Mouse (Mus musculus): ENCODE results near the gene Eppin. TPM values are rescaled to one million over a fixed set of nuclear protein-coding genes. Genes with fewer than 3 reads are reported as not detected.
"Not testable (repeated sequence)": the region's sequence is repeated elsewhere in the genome, so short reads cannot be mapped to it uniquely, and the experiment has no call there.

The Eppin gene
- polyA plus RNA-seq (2014; fragmentation: Nextera tagmentation; extraction: Ambion mirVana) = not detected in 2 replicates

DNA sequence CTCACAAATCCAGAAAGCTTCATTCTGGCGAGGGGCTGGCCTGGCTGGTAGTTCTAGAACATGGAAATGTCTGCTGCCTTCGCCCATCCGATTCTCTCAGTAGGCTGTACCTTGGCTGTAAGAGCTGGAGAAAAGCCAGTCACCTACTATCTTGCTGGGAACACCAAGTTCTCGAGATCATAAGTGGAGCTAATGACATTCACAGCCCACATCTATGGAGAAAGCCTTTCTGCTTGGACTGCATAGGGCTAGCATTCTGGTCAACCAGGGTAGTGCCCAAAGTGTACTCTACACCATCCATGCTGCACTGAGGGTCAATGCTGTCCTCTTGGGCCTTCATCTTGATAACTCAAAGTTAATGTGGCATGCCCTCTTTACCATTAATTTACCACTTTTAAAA, at the start of gene Eppin:
Gene Eppin (minus strand): TSS at position 101 of the 400 bp plus-strand sequence.
- Histone ChIP-seq H3K9ac (ENCODE audit: low read depth, low read length) (no peak within 1 kb of the TSS), H3K4me1 (ENCODE audit: control insufficient read depth, insufficient read depth, low read length) (no peaks in the 10 kb centered on the region), H3K27me3 (ENCODE audit: control insufficient read depth, insufficient read depth, low read length) (no peaks in the 10 kb centered on the region), H3K36me3 (ENCODE audit: control insufficient read depth, insufficient read depth, low read length) (no peaks in the 10 kb centered on the region), H3K9me3 (replicated peaks; ENCODE audit: control insufficient read depth, low read length) (no peaks in the 10 kb centered on the region), H3K4me3 (ENCODE audit: low read depth, low read length) (no peak within 1 kb of the TSS), H3K27ac (ENCODE audit: low read depth, low read length) (no peak within 1 kb of the TSS), H3K4me2 (no peak within 1 kb of the TSS)
- WGBS (ENCODE audit: insufficient replicate concordance) = 64% methylated on average over 4 of the region's 4 CpGs
- no peak for ATAC-seq (replicated peaks; ENCODE audit: insufficient number of reproducible peaks, low FRiP score, low TSS enrichment)

DNA sequence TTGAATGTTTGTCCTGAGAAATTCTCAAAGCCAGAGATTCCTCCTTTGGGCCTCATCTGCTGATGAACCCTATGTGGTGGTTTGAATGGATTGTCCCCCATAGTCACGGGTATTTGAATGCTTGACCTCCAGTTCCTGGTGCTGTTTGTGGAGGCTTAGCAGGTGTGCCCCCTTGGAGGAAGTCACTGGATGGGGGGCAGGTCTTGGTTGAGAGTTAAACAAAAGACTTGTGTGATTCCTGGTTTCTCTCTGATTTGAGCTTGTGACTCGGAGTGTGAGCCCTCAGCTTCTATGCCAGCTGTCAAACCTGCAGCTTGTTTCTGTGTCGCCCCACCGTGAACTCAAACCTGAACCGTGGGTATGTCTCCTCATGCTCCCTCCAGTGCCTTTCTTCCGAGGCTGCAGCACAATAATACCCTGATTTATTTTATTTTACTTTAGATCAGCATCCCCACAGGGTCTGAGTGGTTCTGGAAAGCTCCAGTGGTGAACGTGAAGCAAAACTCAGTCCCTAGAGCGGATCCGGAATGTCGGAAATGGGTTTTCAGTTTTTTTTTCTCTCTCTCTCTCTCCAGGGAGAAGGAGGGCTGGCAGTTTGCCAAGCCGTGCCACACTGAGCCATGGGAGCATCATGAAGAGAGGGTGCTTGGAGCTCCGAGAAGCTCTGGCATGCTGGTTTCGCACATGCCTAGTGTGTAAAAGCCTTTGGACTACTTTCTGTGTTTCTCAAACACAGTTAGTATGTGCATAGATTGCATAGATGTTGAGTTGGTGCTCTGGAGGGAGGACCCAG, 48.7 kb upstream of the Eppin start:
- H3K9ac ChIP-seq (ENCODE audit: low read depth, low read length) = no peak overlapping the region
- no peaks in the 10 kb centered on the region for H3K9me3 ChIP-seq (replicated peaks; ENCODE audit: control insufficient read depth, low read length)
- no peaks in the 10 kb centered on the region for H3K4me1 ChIP-seq (ENCODE audit: control insufficient read depth, insufficient read depth, low read length)
- no peak for ATAC-seq (replicated peaks; ENCODE audit: insufficient number of reproducible peaks, low FRiP score, low TSS enrichment)
- WGBS (ENCODE audit: insufficient replicate concordance) = 80% methylated on average over 13 of the region's 13 CpGs
- H3K27me3 ChIP-seq (ENCODE audit: control insufficient read depth, insufficient read depth, low read length) = no peaks in the 10 kb centered on the region
- H3K27ac ChIP-seq (ENCODE audit: low read depth, low read length) = no peak overlapping the region
- no peak overlapping the region for H3K4me2 ChIP-seq
- no peak overlapping the region for H3K4me3 ChIP-seq (ENCODE audit: low read depth, low read length)
- no peaks in the 10 kb centered on the region for H3K36me3 ChIP-seq (ENCODE audit: control insufficient read depth, insufficient read depth, low read length)

DNA sequence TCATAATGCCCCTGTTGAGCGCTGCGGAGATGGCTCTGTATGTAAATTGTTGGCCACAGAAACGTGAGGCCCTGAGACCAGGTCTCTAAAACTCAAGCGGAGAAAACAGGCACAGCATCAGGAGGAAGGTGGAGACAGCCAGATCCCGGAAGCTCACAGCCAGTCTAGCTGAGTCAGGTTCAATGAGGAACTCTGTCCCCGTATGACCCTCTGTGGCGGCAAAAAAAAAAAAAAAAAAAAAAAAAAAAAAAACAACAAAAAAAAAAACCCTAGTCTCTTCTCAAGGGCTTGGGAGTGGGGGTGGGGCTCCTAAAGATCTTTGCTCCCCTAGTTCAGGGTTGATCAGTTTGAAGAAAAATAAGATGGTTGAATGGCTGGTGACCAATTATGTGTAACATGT, 47.7 kb upstream of the Eppin start:
- 58% methylated on average over 7 of the region's 7 CpGs for WGBS (ENCODE audit: insufficient replicate concordance)
- H3K4me3 ChIP-seq (ENCODE audit: low read depth, low read length) = no peak overlapping the region
- ATAC-seq (replicated peaks; ENCODE audit: insufficient number of reproducible peaks, low FRiP score, low TSS enrichment) = no peak
- H3K27me3 ChIP-seq (ENCODE audit: control insufficient read depth, insufficient read depth, low read length) = no peaks in the 10 kb centered on the region
- no peak overlapping the region for H3K4me2 ChIP-seq
- no peaks in the 10 kb centered on the region for H3K36me3 ChIP-seq (ENCODE audit: control insufficient read depth, insufficient read depth, low read length)
- H3K4me1 ChIP-seq (ENCODE audit: control insufficient read depth, insufficient read depth, low read length) = no peaks in the 10 kb centered on the region
- H3K9ac ChIP-seq (ENCODE audit: low read depth, low read length) = no peak overlapping the region
- no peak overlapping the region for H3K27ac ChIP-seq (ENCODE audit: low read depth, low read length)
- no peaks in the 10 kb centered on the region for H3K9me3 ChIP-seq (replicated peaks; ENCODE audit: control insufficient read depth, low read length)

DNA sequence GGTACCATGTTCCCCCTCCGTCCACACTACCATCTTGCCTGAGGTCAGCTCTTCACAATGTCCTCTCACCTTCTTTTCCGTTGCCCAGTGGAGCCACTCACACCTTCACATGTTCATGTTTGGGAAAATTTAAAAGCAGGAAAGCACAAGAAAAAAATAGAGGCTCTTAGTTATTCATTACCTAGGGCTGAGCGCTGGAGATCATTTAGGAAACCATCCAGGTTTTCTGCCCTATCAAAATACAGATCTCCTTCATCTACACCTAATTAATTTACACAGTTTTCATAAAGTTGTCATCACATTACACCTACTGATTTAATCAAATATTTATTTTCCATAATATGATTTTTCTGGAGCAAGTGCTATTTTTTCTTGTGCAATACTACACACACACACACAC, 45.3 kb upstream of the Eppin start, which contains the start of gene Wfdc16:
Gene Wfdc16 (minus strand): TSS at position 101 of the 400 bp plus-strand sequence.
- Histone ChIP-seq H3K4me1 (ENCODE audit: control insufficient read depth, insufficient read depth, low read length) (no peaks in the 10 kb centered on the region), H3K36me3 (ENCODE audit: control insufficient read depth, insufficient read depth, low read length) (no peaks in the 10 kb centered on the region), H3K9ac (ENCODE audit: low read depth, low read length) (no peak within 1 kb of the TSS), H3K4me2 (no peak within 1 kb of the TSS), H3K4me3 (ENCODE audit: low read depth, low read length) (no peak within 1 kb of the TSS), H3K9me3 (replicated peaks; ENCODE audit: control insufficient read depth, low read length) (no peaks in the 10 kb centered on the region), H3K27me3 (ENCODE audit: control insufficient read depth, insufficient read depth, low read length) (no peaks in the 10 kb centered on the region), H3K27ac (ENCODE audit: low read depth, low read length) (no peak within 1 kb of the TSS)
- no peak for ATAC-seq (replicated peaks; ENCODE audit: insufficient number of reproducible peaks, low FRiP score, low TSS enrichment)
- 77% methylated on average over 3 of the region's 3 CpGs for WGBS (ENCODE audit: insufficient replicate concordance)

DNA sequence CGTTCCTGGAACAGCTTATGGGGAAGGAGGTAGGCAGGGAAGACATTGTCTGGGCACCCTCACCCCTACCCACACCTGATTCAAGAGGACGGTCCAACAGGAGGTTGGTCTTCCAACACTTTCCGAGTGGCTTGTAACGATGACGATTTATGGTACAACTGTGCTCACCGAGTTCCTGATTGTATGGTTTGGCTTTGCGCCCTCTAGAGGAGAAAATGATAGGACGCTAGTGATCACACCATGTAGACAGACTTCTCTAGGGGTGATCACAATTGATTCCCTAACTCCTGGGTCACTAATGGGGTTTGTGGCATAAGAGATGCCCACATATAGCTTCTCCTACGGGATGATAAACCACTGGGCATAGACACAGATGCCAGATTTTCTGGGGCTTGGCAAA, 41.9 kb upstream of the Eppin start:
- Histone ChIP-seq H3K9ac (ENCODE audit: low read depth, low read length) (no peak overlapping the region), H3K36me3 (ENCODE audit: control insufficient read depth, insufficient read depth, low read length) (no peaks in the 10 kb centered on the region), H3K9me3 (replicated peaks; ENCODE audit: control insufficient read depth, low read length) (no peaks in the 10 kb centered on the region), H3K27me3 (ENCODE audit: control insufficient read depth, insufficient read depth, low read length) (no peaks in the 10 kb centered on the region), H3K27ac (ENCODE audit: low read depth, low read length) (no peak overlapping the region), H3K4me3 (ENCODE audit: low read depth, low read length) (no peak overlapping the region), H3K4me1 (ENCODE audit: control insufficient read depth, insufficient read depth, low read length) (no peaks in the 10 kb centered on the region), H3K4me2 (no peak overlapping the region)
- 72% methylated on average over 9 of the region's 9 CpGs for WGBS (ENCODE audit: insufficient replicate concordance)
- ATAC-seq (replicated peaks; ENCODE audit: insufficient number of reproducible peaks, low FRiP score, low TSS enrichment) = no peak

DNA sequence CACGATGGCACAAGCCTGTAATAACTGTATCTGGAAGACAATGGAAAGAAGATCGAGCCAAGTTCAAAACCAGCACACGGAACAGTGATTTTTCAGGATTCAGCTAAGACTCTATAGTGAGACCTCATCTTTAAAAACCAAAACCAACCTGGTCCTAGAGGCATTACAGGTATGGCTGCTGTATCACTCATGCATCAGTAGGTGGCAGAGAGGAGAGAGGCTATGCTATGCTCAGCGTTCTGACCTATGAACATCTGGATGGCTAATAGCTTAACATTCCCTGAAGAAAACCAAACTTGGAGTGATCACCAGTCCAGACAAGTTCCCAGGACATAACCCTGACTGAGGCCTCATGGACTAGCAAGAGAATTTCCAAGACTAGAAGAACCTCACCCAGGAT, 28.4 kb upstream of the Eppin start:
- Histone ChIP-seq H3K4me1 (ENCODE audit: control insufficient read depth, insufficient read depth, low read length) (no peaks in the 10 kb centered on the region), H3K9me3 (replicated peaks; ENCODE audit: control insufficient read depth, low read length) (no peaks in the 10 kb centered on the region), H3K4me3 (ENCODE audit: low read depth, low read length) (no peak overlapping the region), H3K27me3 (ENCODE audit: control insufficient read depth, insufficient read depth, low read length) (no peaks in the 10 kb centered on the region), H3K36me3 (ENCODE audit: control insufficient read depth, insufficient read depth, low read length) (no peaks in the 10 kb centered on the region), H3K27ac (ENCODE audit: low read depth, low read length) (no peak overlapping the region), H3K9ac (ENCODE audit: low read depth, low read length) (no peak overlapping the region), H3K4me2 (no peak overlapping the region)
- ATAC-seq (replicated peaks; ENCODE audit: insufficient number of reproducible peaks, low FRiP score, low TSS enrichment) = no peak
- WGBS (ENCODE audit: insufficient replicate concordance) = 75% methylated on average over 4 of the region's 4 CpGs

DNA sequence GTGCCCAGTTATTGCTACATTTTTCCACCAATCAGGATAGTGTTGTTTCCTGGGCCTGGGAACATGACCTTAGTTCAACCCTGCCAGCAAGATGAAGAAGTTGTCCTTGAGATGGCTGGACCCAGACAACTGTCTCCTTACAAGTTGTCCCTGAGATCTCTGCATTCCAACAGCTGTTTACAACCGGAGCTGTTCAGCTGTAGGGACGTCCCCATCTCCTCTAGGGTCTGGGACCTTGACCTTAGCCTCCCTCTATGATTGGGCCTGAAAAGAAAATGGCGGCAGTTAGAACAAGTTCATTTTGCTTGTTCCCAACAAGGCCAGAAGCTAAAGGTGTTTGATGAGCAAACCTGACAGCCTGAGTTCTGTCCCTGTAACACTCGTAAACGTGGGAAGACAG, 25.7 kb upstream of the Eppin start:
- no peaks in the 10 kb centered on the region for H3K36me3 ChIP-seq (ENCODE audit: control insufficient read depth, insufficient read depth, low read length)
- H3K4me1 ChIP-seq (ENCODE audit: control insufficient read depth, insufficient read depth, low read length) = no peaks in the 10 kb centered on the region
- 75% methylated on average over 5 of the region's 5 CpGs for WGBS (ENCODE audit: insufficient replicate concordance)
- no peak for ATAC-seq (replicated peaks; ENCODE audit: insufficient number of reproducible peaks, low FRiP score, low TSS enrichment)
- H3K9ac ChIP-seq (ENCODE audit: low read depth, low read length) = no peak overlapping the region
- H3K27me3 ChIP-seq (ENCODE audit: control insufficient read depth, insufficient read depth, low read length) = no peaks in the 10 kb centered on the region
- H3K27ac ChIP-seq (ENCODE audit: low read depth, low read length) = no peak overlapping the region
- no peak overlapping the region for H3K4me2 ChIP-seq
- no peak overlapping the region for H3K4me3 ChIP-seq (ENCODE audit: low read depth, low read length)
- no peaks in the 10 kb centered on the region for H3K9me3 ChIP-seq (replicated peaks; ENCODE audit: control insufficient read depth, low read length)

DNA sequence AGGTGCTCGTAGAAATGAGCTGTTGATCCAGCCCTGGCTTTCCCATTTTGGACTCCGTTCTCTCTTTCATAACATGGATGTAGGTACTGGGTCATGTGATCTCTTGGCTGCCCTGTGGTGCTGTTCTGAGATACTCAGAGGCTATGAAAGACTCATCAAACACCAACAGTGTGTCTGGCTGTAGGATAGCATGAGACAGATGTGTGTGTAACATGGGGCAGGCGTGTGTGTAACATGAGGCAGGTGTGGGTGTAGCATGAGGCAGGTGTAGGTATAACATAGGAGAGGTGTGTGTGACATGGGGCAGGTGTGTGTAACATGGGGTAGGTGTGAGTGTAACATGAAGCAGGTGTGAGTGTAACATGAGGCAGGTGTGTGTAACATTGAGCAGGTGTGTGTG, 22.0 kb upstream of the Eppin start:
- ATAC-seq (replicated peaks; ENCODE audit: insufficient number of reproducible peaks, low FRiP score, low TSS enrichment) = no peak
- H3K27me3 ChIP-seq (ENCODE audit: control insufficient read depth, insufficient read depth, low read length) = no peaks in the 10 kb centered on the region
- WGBS (ENCODE audit: insufficient replicate concordance) = 82% methylated on average over 3 of the region's 3 CpGs

DNA sequence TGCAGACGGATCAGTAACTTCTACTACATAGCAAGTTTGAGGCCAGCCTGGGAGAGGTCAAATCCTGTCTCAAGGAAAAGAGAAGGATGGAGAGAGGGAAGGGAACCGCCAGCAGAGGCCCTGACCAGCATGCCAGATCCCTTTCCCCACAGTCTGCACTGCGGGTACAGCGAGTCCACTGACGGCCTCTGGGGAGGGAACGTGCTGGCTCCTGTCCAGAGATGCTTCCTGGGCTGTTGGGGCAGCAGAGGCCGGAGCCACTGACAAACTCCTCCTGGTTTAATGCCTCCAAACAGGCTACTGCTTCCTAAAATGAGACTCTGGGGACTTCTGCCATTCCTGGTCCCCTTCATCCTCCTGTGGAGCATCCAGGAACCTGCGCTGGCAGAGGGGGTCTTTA, 20.1 kb upstream of the Eppin start, which contains the start of the genes Wfdc6b and Wfdc8:
Gene Wfdc6b (plus strand): TSS at position 52 of the 400 bp plus-strand sequence.
Gene Wfdc8 (minus strand): TSS at position 156 of the 400 bp plus-strand sequence.
- H3K4me2 ChIP-seq; ATAC-seq (replicated peaks; ENCODE audit: insufficient number of reproducible peaks, low FRiP score, low TSS enrichment): not testable (repeated sequence)
- 60% methylated on average over 8 of the region's 8 CpGs for WGBS (ENCODE audit: insufficient replicate concordance)

More for the DNA sequence above, 22.0 kb upstream of the Eppin start:
- H3K27ac ChIP-seq (ENCODE audit: low read depth, low read length) = no peak overlapping the region
- H3K4me2 ChIP-seq = no peak overlapping the region
- H3K36me3 ChIP-seq (ENCODE audit: control insufficient read depth, insufficient read depth, low read length) = no peaks in the 10 kb centered on the region
- H3K9me3 ChIP-seq (replicated peaks; ENCODE audit: control insufficient read depth, low read length) = no peaks in the 10 kb centered on the region
- H3K4me3 ChIP-seq (ENCODE audit: low read depth, low read length) = no peak overlapping the region
- no peak overlapping the region for H3K9ac ChIP-seq (ENCODE audit: low read depth, low read length)
- H3K4me1 ChIP-seq (ENCODE audit: control insufficient read depth, insufficient read depth, low read length) = no peaks in the 10 kb centered on the region

More for the DNA sequence above, 20.1 kb upstream of the Eppin start, which contains the start of the genes Wfdc6b and Wfdc8:
- not testable (repeated sequence) for H3K4me3 ChIP-seq (ENCODE audit: low read depth, low read length); H3K9ac ChIP-seq (ENCODE audit: low read depth, low read length); H3K4me1 ChIP-seq (ENCODE audit: control insufficient read depth, insufficient read depth, low read length); H3K9me3 ChIP-seq (replicated peaks; ENCODE audit: control insufficient read depth, low read length); H3K27me3 ChIP-seq (ENCODE audit: control insufficient read depth, insufficient read depth, low read length); H3K27ac ChIP-seq (ENCODE audit: low read depth, low read length); H3K36me3 ChIP-seq (ENCODE audit: control insufficient read depth, insufficient read depth, low read length)
